Mouse (Mus musculus): Measurements from ENCODE around the gene H2al2a. TPM values are rescaled to one million over a fixed set of nuclear protein-coding genes. Genes with fewer than 3 reads are reported as not detected.
"Not testable (repeated sequence)": the region's sequence is repeated elsewhere in the genome, so short reads cannot be mapped to it uniquely, and the experiment has no call there.

Gene H2al2a
- polyA plus RNA-seq, 1 experiment from 2014 or later = not detected

DNA sequence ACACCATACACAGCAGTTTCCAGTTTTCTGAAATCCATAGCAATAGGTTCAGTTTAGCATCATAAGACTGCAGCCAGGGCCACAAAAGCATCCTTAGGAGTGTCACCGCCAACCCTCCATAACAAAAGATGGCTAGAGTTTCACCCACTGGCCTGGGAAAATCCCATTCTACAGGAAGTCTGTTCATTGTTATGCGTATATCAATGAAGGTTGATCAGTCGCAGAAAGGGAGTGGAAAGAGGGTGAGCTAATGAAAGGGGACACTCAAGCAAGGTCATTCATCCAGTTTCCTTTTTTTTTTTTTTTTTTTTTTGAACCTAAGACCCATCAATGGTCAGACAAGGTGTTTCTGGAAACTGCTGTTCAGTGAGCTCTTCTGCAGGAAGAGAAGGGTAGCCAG lies 7.6 kb downstream of the H2al2a start:
- TF ChIP-seq CTCF (IDR thresholded peaks at IDR 0.05; ENCODE audit: low read depth) = no peak
- no peak for DNase-seq
- no peak overlapping the region for H3K9ac ChIP-seq
- no peaks in the 10 kb centered on the region for H3K4me1 ChIP-seq (ENCODE audit: insufficient read depth)
- H3K4me2 ChIP-seq = no peak overlapping the region
- 85% methylated on average over 3 of the region's 3 CpGs for WGBS
- H3K27me3 ChIP-seq (ENCODE audit: insufficient read depth, low read length) = no peaks in the 10 kb centered on the region
- no peaks in the 10 kb centered on the region for H3K36me3 ChIP-seq (ENCODE audit: insufficient read depth)
- no peak for ATAC-seq (ENCODE audit: insufficient read depth)
- H3K9me3 ChIP-seq (ENCODE audit: low read depth, low read length) = no peaks in the 10 kb centered on the region
- no peak overlapping the region for H3K27ac ChIP-seq (ENCODE audit: low read depth)
- no peak overlapping the region for H3K4me3 ChIP-seq (ENCODE audit: low read depth, low read length)

DNA sequence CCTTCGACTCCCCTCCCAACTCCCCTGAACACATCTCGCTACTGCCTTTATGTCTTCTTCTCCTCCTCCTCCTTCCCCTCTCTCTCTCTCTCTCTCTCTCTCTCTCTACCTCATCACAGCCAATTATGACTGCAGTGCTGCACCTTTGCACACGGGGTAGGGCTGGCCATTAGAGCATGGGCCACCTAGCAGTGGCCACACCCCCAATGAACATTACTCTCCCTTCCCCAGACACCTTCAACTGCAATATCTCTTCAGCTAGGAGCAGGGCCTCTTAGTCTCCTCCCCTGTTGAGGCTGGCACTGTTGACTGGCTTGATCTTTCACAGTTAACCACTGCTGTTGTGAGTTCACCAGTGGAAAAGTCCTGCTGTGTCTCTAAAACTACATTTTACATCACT lies 10.1 kb downstream of the H2al2a start:
- H3K4me1 ChIP-seq (ENCODE audit: insufficient read depth) = no peaks in the 10 kb centered on the region

DNA sequence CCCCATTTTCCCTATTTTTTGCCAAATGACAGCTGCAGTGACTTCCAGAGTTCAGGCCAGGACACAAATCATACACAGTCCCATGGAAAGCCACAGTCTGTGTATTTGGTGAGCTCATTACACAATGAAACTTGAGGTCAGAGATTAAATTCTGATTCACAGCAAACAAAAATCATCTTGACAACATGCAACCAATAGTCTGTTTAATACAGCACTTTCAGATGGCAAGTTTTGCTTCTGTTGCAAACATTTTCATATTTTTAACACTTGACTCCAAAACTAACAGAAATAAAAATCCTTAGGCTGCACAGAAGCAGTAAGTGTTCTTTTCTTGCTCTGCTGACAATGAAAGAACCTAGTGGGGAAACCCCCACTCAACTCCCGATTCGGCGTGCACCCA lies 12.0 kb downstream of the H2al2a start:
- 94% methylated on average over 3 of the region's 3 CpGs for WGBS
- ATAC-seq (ENCODE audit: insufficient read depth) = no peak
- H3K36me3 ChIP-seq (ENCODE audit: insufficient read depth) = no peaks in the 10 kb centered on the region
- DNase-seq = no peak
- H3K27me3 ChIP-seq (ENCODE audit: insufficient read depth, low read length) = no peaks in the 10 kb centered on the region
- no peak for TF ChIP-seq CTCF (IDR thresholded peaks at IDR 0.05; ENCODE audit: low read depth)
- H3K9ac ChIP-seq = no peak overlapping the region
- no peak overlapping the region for H3K4me2 ChIP-seq
- no peaks in the 10 kb centered on the region for H3K9me3 ChIP-seq (ENCODE audit: low read depth, low read length)
- H3K4me1 ChIP-seq (ENCODE audit: insufficient read depth) = no peaks in the 10 kb centered on the region
- H3K27ac ChIP-seq (ENCODE audit: low read depth) = no peak overlapping the region
- no peak overlapping the region for H3K4me3 ChIP-seq (ENCODE audit: low read depth, low read length)

More for the DNA sequence above, 10.1 kb downstream of the H2al2a start:
- no peak for TF ChIP-seq CTCF (IDR thresholded peaks at IDR 0.05; ENCODE audit: low read depth)
- H3K4me2 ChIP-seq = no peak overlapping the region
- ATAC-seq (ENCODE audit: insufficient read depth) (no peak), DNase-seq (no peak)
- H3K9ac ChIP-seq = no peak overlapping the region
- H3K4me3 ChIP-seq (ENCODE audit: low read depth, low read length) = no peak overlapping the region
- H3K27me3 ChIP-seq (ENCODE audit: insufficient read depth, low read length) = no peaks in the 10 kb centered on the region
- no peaks in the 10 kb centered on the region for H3K36me3 ChIP-seq (ENCODE audit: insufficient read depth)
- no peak overlapping the region for H3K27ac ChIP-seq (ENCODE audit: low read depth)
- H3K9me3 ChIP-seq (ENCODE audit: low read depth, low read length) = no peaks in the 10 kb centered on the region
- WGBS = 91% methylated on average over 3 of the region's 3 CpGs

DNA sequence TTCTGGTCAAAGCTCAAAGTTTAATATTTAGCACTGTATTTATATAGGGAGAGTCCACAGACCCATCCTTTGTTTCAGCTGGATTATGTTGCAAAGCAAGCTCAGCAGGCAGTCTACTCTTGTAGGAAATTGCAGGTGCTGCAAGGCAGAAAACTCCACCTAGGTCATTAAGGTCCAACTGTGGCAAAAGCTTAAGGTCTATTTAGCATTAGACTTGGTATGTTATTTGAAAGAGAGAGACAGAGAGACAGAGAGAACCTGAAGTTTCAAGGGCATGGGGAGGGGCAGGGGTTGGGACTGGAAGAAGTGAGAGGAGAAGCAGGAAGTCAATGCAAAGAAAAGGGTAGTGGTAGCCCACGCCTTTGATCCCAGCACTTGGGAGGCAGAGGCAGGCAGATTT lies 14.0 kb downstream of the H2al2a start:
- ATAC-seq (ENCODE audit: insufficient read depth) (no peak), DNase-seq (no peak)
- Histone ChIP-seq H3K36me3 (ENCODE audit: insufficient read depth) (no peaks in the 10 kb centered on the region), H3K27me3 (ENCODE audit: insufficient read depth, low read length) (no peaks in the 10 kb centered on the region), H3K4me3 (ENCODE audit: low read depth, low read length) (no peak overlapping the region), H3K9me3 (ENCODE audit: low read depth, low read length) (no peaks in the 10 kb centered on the region), H3K27ac (ENCODE audit: low read depth) (no peak overlapping the region), H3K9ac (no peak overlapping the region), H3K4me1 (ENCODE audit: insufficient read depth) (no peaks in the 10 kb centered on the region), H3K4me2 (no peak overlapping the region)
- 65% methylated on average over 1 of the region's 1 CpGs for WGBS
- no peak for TF ChIP-seq CTCF (IDR thresholded peaks at IDR 0.05; ENCODE audit: low read depth)

DNA sequence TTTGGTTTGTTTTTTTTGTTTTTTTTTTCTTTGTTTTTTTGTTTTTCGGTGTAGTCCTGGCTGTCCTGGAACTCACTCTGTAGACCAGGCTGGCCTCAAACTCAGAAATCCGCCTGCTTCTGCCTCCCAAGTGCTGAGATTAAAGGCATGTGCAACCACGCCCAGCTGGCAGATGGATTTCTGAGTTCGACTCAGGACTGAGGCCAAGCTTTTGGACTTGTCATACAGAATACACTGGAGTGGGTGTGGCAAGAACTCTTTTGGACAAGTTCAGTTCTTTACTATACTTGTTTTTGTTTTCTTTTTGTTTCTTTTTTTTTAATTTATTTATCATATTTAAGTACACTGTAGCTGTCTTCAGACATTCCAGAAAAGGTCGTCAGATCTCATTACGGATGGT lies 18.1 kb downstream of the H2al2a start:
- no peak overlapping the region for H3K27ac ChIP-seq (ENCODE audit: low read depth)
- H3K36me3 ChIP-seq (ENCODE audit: insufficient read depth) = no peaks in the 10 kb centered on the region
- H3K9ac ChIP-seq = no peak overlapping the region
- no peak for DNase-seq
- no peak for ATAC-seq (ENCODE audit: insufficient read depth)
- peaks cover 16% of the 10 kb centered on the region for H3K4me1 ChIP-seq (ENCODE audit: insufficient read depth)
- H3K27me3 ChIP-seq (ENCODE audit: insufficient read depth, low read length) = no peaks in the 10 kb centered on the region
- 86% methylated on average over 6 of the region's 6 CpGs for WGBS
- H3K4me2 ChIP-seq = no peak overlapping the region
- TF ChIP-seq CTCF (IDR thresholded peaks at IDR 0.05; ENCODE audit: low read depth) = no peak
- no peaks in the 10 kb centered on the region for H3K9me3 ChIP-seq (ENCODE audit: low read depth, low read length)
- H3K4me3 ChIP-seq (ENCODE audit: low read depth, low read length) = no peak overlapping the region

DNA sequence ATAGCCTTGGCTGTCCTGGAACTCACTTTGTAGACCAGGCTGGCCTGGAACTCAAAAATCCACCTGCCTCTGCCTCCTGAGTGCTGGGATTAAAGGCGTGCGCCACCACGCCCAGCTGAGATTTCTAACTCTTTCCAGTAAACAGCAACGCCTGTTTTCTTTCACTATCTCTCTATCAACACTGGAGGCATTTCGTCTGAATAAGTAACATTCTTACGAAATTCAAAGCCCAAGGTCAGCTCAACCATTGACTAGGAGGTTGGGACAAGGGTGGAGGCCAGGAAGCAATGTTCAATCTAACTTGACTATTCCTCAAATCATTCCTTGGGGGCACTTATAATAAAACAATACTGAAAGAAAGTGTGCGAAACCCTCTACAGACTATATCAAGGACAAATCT lies 18.5 kb downstream of the H2al2a start:
- H3K4me1 ChIP-seq (ENCODE audit: insufficient read depth) = peaks cover 16% of the 10 kb centered on the region
- H3K9ac ChIP-seq; H3K4me2 ChIP-seq; H3K27ac ChIP-seq (ENCODE audit: low read depth); H3K4me3 ChIP-seq (ENCODE audit: low read depth, low read length); H3K9me3 ChIP-seq (ENCODE audit: low read depth, low read length); ATAC-seq (ENCODE audit: insufficient read depth); H3K27me3 ChIP-seq (ENCODE audit: insufficient read depth, low read length); H3K36me3 ChIP-seq (ENCODE audit: insufficient read depth); DNase-seq: not testable (repeated sequence)
- 90% methylated on average over 7 of the region's 7 CpGs for WGBS

DNA sequence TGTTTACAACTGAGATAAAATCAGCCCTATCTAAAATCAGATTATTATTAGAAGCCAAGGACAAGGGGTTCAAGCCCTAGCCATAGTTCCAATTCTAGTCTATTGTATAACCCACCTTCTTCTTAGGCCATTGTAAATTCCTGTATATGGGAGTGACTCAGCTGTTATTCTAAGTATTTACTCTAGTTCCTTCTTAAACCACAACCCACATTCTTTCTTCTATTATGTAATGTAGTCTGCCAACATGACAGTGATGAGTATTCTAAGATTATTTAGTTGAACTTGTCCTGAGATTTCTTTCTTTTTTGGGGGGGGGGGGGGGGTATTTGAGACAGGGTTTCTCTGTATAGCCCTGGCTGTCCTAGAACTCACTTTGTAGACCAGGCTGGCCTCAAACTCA lies 19.1 kb downstream of the H2al2a start:
- H3K27me3 ChIP-seq (ENCODE audit: insufficient read depth, low read length); H3K4me2 ChIP-seq; ATAC-seq (ENCODE audit: insufficient read depth); H3K36me3 ChIP-seq (ENCODE audit: insufficient read depth); H3K9ac ChIP-seq; DNase-seq; H3K27ac ChIP-seq (ENCODE audit: low read depth); H3K4me3 ChIP-seq (ENCODE audit: low read depth, low read length); H3K9me3 ChIP-seq (ENCODE audit: low read depth, low read length): not testable (repeated sequence)
- H3K4me1 ChIP-seq (ENCODE audit: insufficient read depth) = peaks cover 16% of the 10 kb centered on the region
